Mouse (Mus musculus): Measurements from ENCODE around the gene Pkn2. TPM values are rescaled to one million over a fixed set of nuclear protein-coding genes. Genes with fewer than 3 reads are reported as not detected.

The Pkn2 gene
- total RNA-seq, 2 experiments from 2014 or later = 37.0 to 39.8 TPM

DNA sequence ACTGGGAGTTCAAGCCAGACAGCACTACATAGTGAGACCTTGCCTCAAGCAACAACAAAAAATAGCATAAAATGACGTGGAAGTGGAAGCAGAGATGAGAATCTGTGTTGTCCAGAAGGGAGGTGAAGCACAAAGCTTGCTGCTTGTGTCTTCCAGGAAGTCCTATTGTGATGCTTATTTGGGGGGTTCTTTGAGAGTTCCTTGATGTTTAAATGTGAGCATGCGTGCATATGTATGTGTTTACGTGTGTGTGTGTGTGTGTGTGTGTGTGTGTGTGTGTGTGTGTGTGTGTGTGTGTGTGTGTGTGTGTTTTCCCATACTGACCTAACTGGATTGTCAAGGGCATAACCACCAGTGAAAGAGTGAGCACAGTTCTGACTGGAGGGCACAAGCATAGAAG is 5.2 kb upstream of the Pkn2 start:
- no peak for DNase-seq (ENCODE audit: extremely low spot score in 1 of 2, low spot score in 2 of 2)
- Histone ChIP-seq H3K4me3 (no peak overlapping the region), H3K27ac (no peak overlapping the region)
- intact Hi-C loops (cut with DNase I) = no loop called here
- TF ChIP-seq CTCF (IDR thresholded peaks at IDR 0.05) = no peak

DNA sequence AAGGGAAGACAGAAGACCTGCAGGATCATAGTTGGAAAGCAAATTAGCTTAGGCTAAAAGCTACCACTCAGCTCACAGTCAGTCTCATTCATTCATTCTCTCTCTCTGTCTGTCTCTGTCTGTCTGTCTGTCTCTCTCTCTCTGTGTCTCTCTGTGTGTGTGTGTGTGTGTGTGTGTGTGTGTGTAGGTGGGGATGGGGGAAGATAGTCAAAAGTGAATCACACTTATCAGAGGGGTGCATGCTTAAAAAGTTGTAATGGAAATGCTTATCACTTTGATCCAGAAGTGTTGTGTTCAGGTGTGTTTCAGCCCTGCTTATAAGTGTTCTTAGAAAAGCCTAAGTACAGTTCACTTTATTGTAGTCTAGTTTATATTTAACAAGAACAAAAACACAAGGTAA is 2.8 kb upstream of the Pkn2 start:
- Histone ChIP-seq H3K27ac (no peak overlapping the region), H3K4me3 (no peak overlapping the region)
- intact Hi-C loops (cut with DNase I) = loop anchor here (5.0 kb wide), 1 partner anchor 117 kb away; the partner anchor contains the start of gene Gtf2b
- no peak for DNase-seq (ENCODE audit: extremely low spot score in 1 of 2, low spot score in 2 of 2)
- no peak for TF ChIP-seq CTCF (IDR thresholded peaks at IDR 0.05)

DNA sequence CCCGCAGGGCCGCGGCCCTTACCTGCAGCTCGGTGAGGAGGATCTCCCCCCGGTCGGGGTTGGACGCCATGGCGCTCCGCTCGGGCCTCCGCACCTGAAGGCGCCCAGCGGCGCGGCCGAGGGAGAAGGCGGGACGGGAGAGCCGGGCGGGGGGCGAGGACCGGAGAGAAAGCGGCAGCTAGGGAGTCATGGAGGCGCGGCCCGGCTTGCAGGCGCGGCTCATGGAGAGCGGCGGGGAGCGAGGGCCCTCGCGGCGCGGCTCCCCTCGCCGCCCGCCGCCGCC is 274 bp downstream of the Pkn2 start:
- no peak for TF ChIP-seq CTCF (IDR thresholded peaks at IDR 0.05)
- no peak for DNase-seq (ENCODE audit: extremely low spot score in 1 of 2, low spot score in 2 of 2)
- intact Hi-C loops (cut with DNase I) = loop anchor here (5.0 kb wide), 1 partner anchor 114 kb away; the partner anchor contains the start of gene Gtf2b
- peak overlapping the region; percentile 79 for H3K27ac ChIP-seq
- H3K4me3 ChIP-seq = peak overlapping the region; percentile 96

GRCm38 (mm10) chr3:142880790-142881588 is 815 bp downstream of the Pkn2 start:
- peak overlapping the region; percentile 96 for H3K4me3 ChIP-seq
- peak overlapping the region; percentile 79 for H3K27ac ChIP-seq
- DNase-seq (ENCODE audit: extremely low spot score in 1 of 2, low spot score in 2 of 2) = peak in 1 of 2 experiments; percentile 18
- intact Hi-C loops (cut with DNase I) = loop anchor here (5.0 kb wide), 1 partner anchor 114 kb away; the partner anchor contains the start of gene Gtf2b
- no peak for TF ChIP-seq CTCF (IDR thresholded peaks at IDR 0.05)

GRCm38 (mm10) chr3:142863236-142863635 is 18.6 kb downstream of the Pkn2 start:
- H3K4me3 ChIP-seq = no peak overlapping the region
- no peak for DNase-seq (ENCODE audit: extremely low spot score in 1 of 2, low spot score in 2 of 2)
- no peak for TF ChIP-seq CTCF (IDR thresholded peaks at IDR 0.05)
- intact Hi-C loops (cut with DNase I) = no loop called here
- H3K27ac ChIP-seq = no peak overlapping the region

- no peak for DNase-seq (ENCODE audit: extremely low spot score in 1 of 2, low spot score in 2 of 2)
- intact Hi-C loops (cut with DNase I) = no loop called here
These were observed 25.0 kb downstream of the Pkn2 start for GRCm38 (mm10) chr3:142856832-142857231.

DNA sequence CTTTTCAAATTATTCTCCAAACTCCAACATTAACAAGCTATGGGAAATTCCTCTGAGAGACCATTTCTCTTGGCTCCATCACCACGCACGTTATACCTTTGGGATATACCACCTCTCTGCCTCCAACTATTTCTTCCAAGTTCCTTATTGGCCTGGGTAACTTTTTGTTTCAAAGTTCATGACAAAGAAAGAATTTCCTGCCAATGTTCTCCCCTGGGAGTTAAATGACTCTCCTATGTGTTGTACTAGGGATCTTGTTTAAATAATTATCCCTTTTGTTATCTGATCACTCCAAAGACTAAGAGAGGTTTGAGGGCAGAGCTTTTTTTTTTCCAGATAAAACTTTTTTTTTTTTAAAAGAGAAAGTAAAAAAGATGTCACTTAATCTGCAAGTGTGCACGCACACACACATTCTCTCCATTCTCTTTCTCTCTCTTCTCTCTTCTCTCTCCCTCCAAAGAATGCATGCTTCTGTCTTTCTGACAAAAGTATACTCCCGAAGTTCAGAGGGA is 25.8 kb downstream of the Pkn2 start:
- Histone ChIP-seq H3K27ac (no peak overlapping the region), H3K4me3 (no peak overlapping the region)
- no peak for DNase-seq (ENCODE audit: extremely low spot score in 1 of 2, low spot score in 2 of 2)
- TF ChIP-seq CTCF (IDR thresholded peaks at IDR 0.05) = no peak
- intact Hi-C loops (cut with DNase I) = no loop called here

More at GRCm38 (mm10) chr3:142856832-142857231, 25.0 kb downstream of the Pkn2 start:
- Histone ChIP-seq H3K27ac (no peak overlapping the region), H3K4me3 (no peak overlapping the region)
- TF ChIP-seq CTCF (IDR thresholded peaks at IDR 0.05) = no peak

- H3K27ac ChIP-seq = no peak overlapping the region
- H3K4me3 ChIP-seq = no peak overlapping the region
- no peak for DNase-seq (ENCODE audit: extremely low spot score in 1 of 2, low spot score in 2 of 2)
- TF ChIP-seq CTCF (IDR thresholded peaks at IDR 0.05) = no peak
- intact Hi-C loops (cut with DNase I) = no loop called here
These were observed 28.9 kb downstream of the Pkn2 start for GRCm38 (mm10) chr3:142852911-142853310.

GRCm38 (mm10) chr3:142851631-142852030 is 30.2 kb downstream of the Pkn2 start:
- no peak overlapping the region for H3K4me3 ChIP-seq
- TF ChIP-seq CTCF (IDR thresholded peaks at IDR 0.05) = no peak
- peak overlapping the region; percentile 66 for H3K27ac ChIP-seq
- intact Hi-C loops (cut with DNase I) = no loop called here
- no peak for DNase-seq (ENCODE audit: extremely low spot score in 1 of 2, low spot score in 2 of 2)

DNA sequence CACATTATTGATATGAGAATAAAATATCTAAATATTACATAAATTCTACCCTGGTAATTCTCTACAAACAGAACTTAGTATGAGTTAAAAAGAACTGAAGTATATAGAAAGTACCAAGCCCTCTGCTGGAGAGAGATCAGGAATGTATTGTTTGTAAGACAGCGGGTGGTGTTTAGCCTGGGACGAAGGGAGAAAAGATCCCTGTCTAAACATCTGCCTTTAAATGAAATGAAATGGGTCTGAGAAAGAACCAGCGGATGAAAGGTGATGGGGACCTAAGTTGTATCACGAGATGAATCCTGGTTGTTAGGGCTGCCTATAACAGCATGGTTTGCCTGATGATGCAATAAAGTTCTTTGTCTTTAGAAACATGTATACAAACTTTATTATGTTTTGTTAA is 41.8 kb downstream of the Pkn2 start:
- intact Hi-C loops (cut with DNase I) = no loop called here
- no peak; the same call in 1 of the 2 replicates for TF ChIP-seq CTCF (IDR thresholded peaks at IDR 0.05)
- H3K27ac ChIP-seq = no peak overlapping the region
- H3K4me3 ChIP-seq = no peak overlapping the region
- DNase-seq (ENCODE audit: extremely low spot score in 1 of 2, low spot score in 2 of 2) = no peak

DNA sequence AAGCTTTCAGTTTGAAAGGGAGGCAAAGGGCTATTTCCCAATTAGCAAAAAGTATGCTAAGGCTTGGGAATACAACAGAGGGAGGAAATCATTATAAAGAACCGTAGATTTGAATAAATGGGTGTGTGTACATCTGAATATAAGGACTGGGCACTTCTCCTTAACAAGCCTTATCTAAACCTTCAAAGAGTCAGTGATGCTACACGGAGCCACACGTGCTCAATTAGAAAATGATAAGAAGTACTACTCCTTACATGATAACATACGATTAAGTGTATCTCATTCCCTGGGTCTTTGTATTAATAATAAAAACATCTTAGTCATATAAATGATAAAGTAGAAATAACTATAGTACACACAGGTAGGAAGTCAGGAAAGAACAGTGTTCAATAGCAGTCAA is 47.0 kb downstream of the Pkn2 start:
- intact Hi-C loops (cut with DNase I) = no loop called here
- no peak for DNase-seq (ENCODE audit: extremely low spot score in 1 of 2, low spot score in 2 of 2)

GRCm38 (mm10) chr3:142834024-142834423 is 47.8 kb downstream of the Pkn2 start:
- H3K27ac ChIP-seq = no peak overlapping the region
- no peak for TF ChIP-seq CTCF (IDR thresholded peaks at IDR 0.05)
- no peak for DNase-seq (ENCODE audit: extremely low spot score in 1 of 2, low spot score in 2 of 2)
- no peak overlapping the region for H3K4me3 ChIP-seq
- intact Hi-C loops (cut with DNase I) = no loop called here

More for the DNA sequence above, 47.0 kb downstream of the Pkn2 start:
- TF ChIP-seq CTCF (IDR thresholded peaks at IDR 0.05) = no peak
- H3K4me3 ChIP-seq = no peak overlapping the region
- H3K27ac ChIP-seq = no peak overlapping the region

GRCm38 (mm10) chr3:142832910-142833309 is 48.9 kb downstream of the Pkn2 start:
- TF ChIP-seq CTCF (IDR thresholded peaks at IDR 0.05) = no peak
- no peak overlapping the region for H3K4me3 ChIP-seq
- H3K27ac ChIP-seq = no peak overlapping the region
- no peak for DNase-seq (ENCODE audit: extremely low spot score in 1 of 2, low spot score in 2 of 2)
- intact Hi-C loops (cut with DNase I) = no loop called here
